Mouse (Mus musculus) small intestine, adult 2 months (tissue): ENCODE results near the gene Gucd1.

Source experiments
- CTCF ChIP-seq: fragments of 200-500 bp; IDR thresholded peaks from 2 replicates; pipeline ENCODE4 v1.5.1; 2012; ENCODE audit warnings: low read depth, mild to moderate bottlenecking, control low read depth, inconsistent platforms, low read length, moderate library complexity, mixed read lengths; ENCODE audit not compliant: insufficient replicate concordance, insufficient read length; ENCODE audit errors: extremely low read depth
- POLR2A ChIP-seq: fragments of 200-500 bp; IDR thresholded peaks from 2 replicates; pipeline ENCODE4 v1.6.1; 2012; ENCODE audit warnings: low read depth, mild to moderate bottlenecking, control low read depth, inconsistent platforms, low read length, moderate library complexity

GRCm38 (mm10) chr10:75424498-75424901 is 93.3 kb downstream of the Gucd1 start:
- TF ChIP-seq CTCF (no peak), POLR2A (no peak)
